Mouse (Mus musculus) testis, adult 2 months (tissue): ENCODE data around the gene Rab5c.

Experiments used
- CTCF ChIP-seq: fragments of 200-500 bp; IDR thresholded peaks from 2 replicates; pipeline ENCODE4 v1.5.1; 2012; ENCODE audit warnings: low read depth, mild to moderate bottlenecking, inconsistent platforms, low read length, moderate library complexity; ENCODE audit not compliant: control insufficient read depth, insufficient read depth, insufficient replicate concordance
- POLR2A ChIP-seq: fragments of 200-500 bp; IDR thresholded peaks from 2 replicates; pipeline ENCODE4 v1.6.1; 2012; ENCODE audit warnings: low read depth, mild to moderate bottlenecking, inconsistent platforms, low read length, moderate library complexity; ENCODE audit not compliant: control insufficient read depth

DNA sequence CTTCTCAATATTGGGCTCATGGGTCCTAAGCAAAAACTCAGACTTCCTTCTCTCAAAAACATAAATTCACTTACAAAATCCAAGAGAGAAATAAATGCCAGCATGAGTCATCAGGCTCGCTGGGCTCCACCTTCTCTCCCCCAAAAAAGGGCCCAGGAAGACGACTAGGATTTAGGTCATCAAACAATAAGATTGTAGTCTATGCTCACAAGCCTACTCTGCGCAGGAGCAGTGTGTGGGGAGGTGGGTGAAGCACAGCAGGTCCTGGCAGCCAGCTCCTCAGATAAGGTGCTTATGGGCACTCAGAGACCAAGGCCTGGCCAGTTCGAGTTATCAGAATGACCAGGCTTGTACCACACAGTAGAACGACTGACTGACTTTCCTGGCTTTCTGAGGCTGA lies 17.7 kb downstream of the Rab5c start:
- TF ChIP-seq CTCF (no peak), POLR2A (no peak; the same call in 1 of the 2 replicates)
